Mouse (Mus musculus): ENCODE data around the gene Aurkb. TPM values are rescaled to one million over a fixed set of nuclear protein-coding genes. Genes with fewer than 3 reads are reported as not detected.

Aurkb gene
- polyA plus RNA-seq, 1 experiment from 2014 or later = 171 TPM

DNA sequence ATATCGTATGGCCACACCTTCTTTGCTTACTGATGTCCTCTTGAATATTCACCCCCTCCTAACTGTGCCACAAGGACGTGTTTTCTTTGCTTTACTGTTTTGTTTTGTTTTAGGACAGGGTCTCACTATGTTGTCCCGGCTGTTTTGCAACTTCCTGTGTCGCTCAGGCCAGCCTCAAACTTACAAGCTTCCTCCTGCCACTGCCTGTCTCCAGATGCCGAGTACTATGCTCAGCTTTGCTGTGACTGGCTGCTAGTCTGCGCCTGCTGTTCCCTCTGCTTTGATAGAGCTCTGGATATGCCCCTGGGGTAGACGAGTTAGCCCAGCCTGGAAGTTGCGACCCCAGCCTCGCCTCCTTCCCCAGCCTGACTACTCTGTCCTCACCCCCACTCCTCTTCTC lies 11.9 kb upstream of the Aurkb start:
- DNase-seq (ENCODE audit: low spot score) (no peak), ATAC-seq (ENCODE audit: insufficient number of reproducible peaks, low FRiP score, low TSS enrichment, low read depth) (no peak)
- Histone ChIP-seq H3K36me3 (ENCODE audit: control insufficient read depth, insufficient read depth, low read length) (peaks cover 21% of the 10 kb centered on the region), H3K9me3 (ENCODE audit: control insufficient read depth, low read length) (no peaks in the 10 kb centered on the region), H3K4me2 (ENCODE audit: low read depth, severe bottlenecking) (no peak overlapping the region), H3K4me3 (ENCODE audit: low read depth, low read length) (no peak overlapping the region), H3K4me1 (ENCODE audit: control insufficient read depth, insufficient read depth, low read length) (peaks cover 6% of the 10 kb centered on the region; the same call in 1 of the 2 replicates), H3K27me3 (ENCODE audit: control insufficient read depth, insufficient read depth, low read length) (no peaks in the 10 kb centered on the region), H3K9ac (ENCODE audit: low read length) (no peak overlapping the region), H3K27ac (replicated peaks; ENCODE audit: low read depth, low read length) (no peak overlapping the region)
- 82% methylated on average over 9 of the region's 9 CpGs for WGBS

- no peak overlapping the region for H3K9ac ChIP-seq (ENCODE audit: low read length)
- H3K4me3 ChIP-seq (ENCODE audit: low read depth, low read length) = no peak overlapping the region
- WGBS = 87% methylated on average over 3 of the region's 3 CpGs
- H3K27me3 ChIP-seq (ENCODE audit: control insufficient read depth, insufficient read depth, low read length) = no peaks in the 10 kb centered on the region
- no peaks in the 10 kb centered on the region for H3K9me3 ChIP-seq (ENCODE audit: control insufficient read depth, low read length)
- H3K4me2 ChIP-seq (ENCODE audit: low read depth, severe bottlenecking) = no peak overlapping the region
- DNase-seq (ENCODE audit: low spot score) = no peak
- peaks cover 12% of the 10 kb centered on the region; the same call in 1 of the 2 replicates for H3K4me1 ChIP-seq (ENCODE audit: control insufficient read depth, insufficient read depth, low read length)
- peaks cover 20% of the 10 kb centered on the region for H3K36me3 ChIP-seq (ENCODE audit: control insufficient read depth, insufficient read depth, low read length)
- H3K27ac ChIP-seq (replicated peaks; ENCODE audit: low read depth, low read length) = no peak overlapping the region
- ATAC-seq (ENCODE audit: insufficient number of reproducible peaks, low FRiP score, low TSS enrichment, low read depth) = no peak
Observed at GRCm38 (mm10) chr11:69034585-69034984, 10.9 kb upstream of the Aurkb start.

DNA sequence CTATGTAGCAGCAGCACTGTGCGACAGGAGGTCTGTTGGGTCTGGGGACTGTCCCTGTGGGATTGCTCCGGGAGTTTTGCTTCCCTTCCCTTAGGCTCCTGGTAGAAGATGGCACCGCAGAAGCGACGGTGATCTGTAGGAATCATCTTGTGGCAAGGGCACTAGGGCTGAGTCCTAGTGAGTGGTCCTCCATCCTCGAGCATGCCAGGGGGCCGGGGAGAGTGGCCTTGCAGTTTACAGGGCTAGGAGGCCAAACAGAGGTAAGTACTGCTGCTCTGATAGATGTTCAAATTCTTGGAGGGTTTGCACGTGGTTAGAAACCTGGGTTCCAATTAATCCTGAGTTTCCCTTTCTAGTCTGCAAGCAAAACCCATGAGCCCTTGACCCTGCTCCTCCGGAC lies 10.0 kb upstream of the Aurkb start:
- Histone ChIP-seq H3K27me3 (ENCODE audit: control insufficient read depth, insufficient read depth, low read length) (no peaks in the 10 kb centered on the region), H3K9ac (ENCODE audit: low read length) (no peak overlapping the region), H3K4me2 (ENCODE audit: low read depth, severe bottlenecking) (0 out of 2 replicates have a peak overlapping the region, but pooled peaks have one; percentile 3), H3K36me3 (ENCODE audit: control insufficient read depth, insufficient read depth, low read length) (peaks cover 16% of the 10 kb centered on the region), H3K9me3 (ENCODE audit: control insufficient read depth, low read length) (no peaks in the 10 kb centered on the region), H3K27ac (replicated peaks; ENCODE audit: low read depth, low read length) (no peak overlapping the region), H3K4me3 (ENCODE audit: low read depth, low read length) (no peak overlapping the region), H3K4me1 (ENCODE audit: control insufficient read depth, insufficient read depth, low read length) (peaks cover 12% of the 10 kb centered on the region; the same call in 1 of the 2 replicates)
- WGBS = 85% methylated on average over 9 of the region's 9 CpGs
- DNase-seq (ENCODE audit: low spot score) (no peak), ATAC-seq (ENCODE audit: insufficient number of reproducible peaks, low FRiP score, low TSS enrichment, low read depth) (no peak)

DNA sequence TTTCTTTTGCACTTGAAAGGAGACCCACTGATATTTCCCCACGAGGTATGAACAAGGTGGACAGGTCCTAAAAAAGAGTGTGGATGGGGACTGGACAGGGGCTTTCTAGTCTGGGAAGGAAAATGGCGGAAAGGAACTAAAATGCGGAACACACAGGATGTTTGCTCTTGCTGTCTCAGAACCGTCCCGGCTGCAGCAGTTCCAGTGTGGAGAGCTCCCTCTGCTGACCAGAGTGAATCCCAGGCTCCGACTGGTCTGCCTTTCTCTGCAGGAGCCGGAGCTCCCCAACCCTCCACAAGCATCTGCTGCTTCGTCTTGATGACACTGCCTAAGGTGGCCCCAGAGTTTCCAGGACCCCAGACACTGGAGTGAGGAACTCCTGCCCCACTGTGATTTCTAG lies 9.6 kb upstream of the Aurkb start:
- H3K9me3 ChIP-seq (ENCODE audit: control insufficient read depth, low read length) = no peaks in the 10 kb centered on the region
- peak overlapping the region; percentile 3; the same call in 1 of the 2 replicates for H3K4me2 ChIP-seq (ENCODE audit: low read depth, severe bottlenecking)
- H3K27me3 ChIP-seq (ENCODE audit: control insufficient read depth, insufficient read depth, low read length) = no peaks in the 10 kb centered on the region
- WGBS = 14% methylated on average over 8 of the region's 8 CpGs
- DNase-seq (ENCODE audit: low spot score) (peak; percentile 87), ATAC-seq (ENCODE audit: insufficient number of reproducible peaks, low FRiP score, low TSS enrichment, low read depth) (no peak)
- no peak overlapping the region for H3K27ac ChIP-seq (replicated peaks; ENCODE audit: low read depth, low read length)
- H3K36me3 ChIP-seq (ENCODE audit: control insufficient read depth, insufficient read depth, low read length) = peaks cover 12% of the 10 kb centered on the region
- H3K4me3 ChIP-seq (ENCODE audit: low read depth, low read length) = no peak overlapping the region
- H3K4me1 ChIP-seq (ENCODE audit: control insufficient read depth, insufficient read depth, low read length) = peaks cover 12% of the 10 kb centered on the region; the same call in 1 of the 2 replicates
- H3K9ac ChIP-seq (ENCODE audit: low read length) = no peak overlapping the region

- 10% methylated on average over 20 of the region's 20 CpGs for WGBS
- peak overlapping the region; percentile 71 for H3K4me3 ChIP-seq (ENCODE audit: low read depth, low read length)
- ATAC-seq (ENCODE audit: insufficient number of reproducible peaks, low FRiP score, low TSS enrichment, low read depth) (no peak), DNase-seq (ENCODE audit: low spot score) (peak; percentile 97)
- H3K4me2 ChIP-seq (ENCODE audit: low read depth, severe bottlenecking) = peak overlapping the region; percentile 54
- H3K27ac ChIP-seq (replicated peaks; ENCODE audit: low read depth, low read length) = peak overlapping the region; percentile 72; the same call in 1 of the 2 replicates
- peaks cover 5% of the 10 kb centered on the region for H3K36me3 ChIP-seq (ENCODE audit: control insufficient read depth, insufficient read depth, low read length)
- peak overlapping the region; percentile 72 for H3K9ac ChIP-seq (ENCODE audit: low read length)
- H3K4me1 ChIP-seq (ENCODE audit: control insufficient read depth, insufficient read depth, low read length) = peaks cover 12% of the 10 kb centered on the region; the same call in 1 of the 2 replicates
- H3K9me3 ChIP-seq (ENCODE audit: control insufficient read depth, low read length) = no peaks in the 10 kb centered on the region
- no peaks in the 10 kb centered on the region for H3K27me3 ChIP-seq (ENCODE audit: control insufficient read depth, insufficient read depth, low read length)
Observed at GRCm38 (mm10) chr11:69036486-69037230, 8.8 kb upstream of the Aurkb start.

DNA sequence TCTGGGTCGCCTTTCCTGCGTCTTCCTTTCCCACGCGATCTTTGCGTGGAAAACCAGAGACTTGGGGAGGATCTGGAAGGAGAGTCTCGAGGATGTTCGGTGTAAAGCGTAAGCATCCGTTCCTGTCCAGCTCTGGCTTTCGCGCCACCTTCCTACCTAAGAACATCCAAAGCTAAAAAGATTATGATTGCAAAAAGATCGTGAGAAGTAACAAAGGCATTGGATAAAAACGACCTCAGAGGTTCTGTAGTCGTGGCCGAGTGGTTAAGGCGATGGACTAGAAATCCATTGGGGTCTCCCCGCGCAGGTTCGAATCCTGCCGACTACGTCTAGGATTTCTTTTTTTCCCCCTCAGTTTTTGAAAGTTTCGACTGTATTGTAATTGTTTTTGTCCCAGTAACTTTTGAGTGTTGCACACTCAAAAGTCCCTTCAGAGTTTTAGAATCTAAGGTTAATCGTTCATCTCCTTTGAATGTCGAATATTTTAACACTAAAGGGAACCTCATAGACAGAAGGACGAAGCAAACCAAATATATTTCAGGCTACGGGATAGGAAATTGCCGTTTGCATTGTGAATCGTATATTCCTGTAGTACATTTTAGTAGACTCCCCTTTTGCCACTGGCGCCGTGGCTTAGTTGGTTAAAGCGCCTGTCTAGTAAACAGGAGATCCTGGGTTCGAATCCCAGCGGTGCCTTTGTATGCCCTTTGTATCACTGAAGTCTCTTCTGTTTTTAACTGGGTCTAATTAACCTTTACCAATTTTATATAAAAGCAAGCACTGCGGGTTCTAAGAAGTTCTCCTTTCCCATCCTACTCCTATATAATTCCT lies 8.0 kb upstream of the Aurkb start:
- Histone ChIP-seq H3K36me3 (ENCODE audit: control insufficient read depth, insufficient read depth, low read length) (peaks cover 5% of the 10 kb centered on the region; the same call in 1 of the 2 replicates), H3K4me1 (ENCODE audit: control insufficient read depth, insufficient read depth, low read length) (peaks cover 12% of the 10 kb centered on the region; the same call in 1 of the 2 replicates), H3K9ac (ENCODE audit: low read length) (peak overlapping the region; percentile 72), H3K27me3 (ENCODE audit: control insufficient read depth, insufficient read depth, low read length) (no peaks in the 10 kb centered on the region), H3K4me2 (ENCODE audit: low read depth, severe bottlenecking) (peak overlapping the region; percentile 54), H3K27ac (replicated peaks; ENCODE audit: low read depth, low read length) (peak overlapping the region; percentile 72; the same call in 1 of the 2 replicates), H3K9me3 (ENCODE audit: control insufficient read depth, low read length) (no peaks in the 10 kb centered on the region), H3K4me3 (ENCODE audit: low read depth, low read length) (peak overlapping the region; percentile 71)
- WGBS = under 1% methylated on average over 34 of the region's 34 CpGs
- DNase-seq (ENCODE audit: low spot score) = peak; percentile 95
- peak; percentile 18; the same call in 1 of the 2 replicates for ATAC-seq (ENCODE audit: insufficient number of reproducible peaks, low FRiP score, low TSS enrichment, low read depth)

DNA sequence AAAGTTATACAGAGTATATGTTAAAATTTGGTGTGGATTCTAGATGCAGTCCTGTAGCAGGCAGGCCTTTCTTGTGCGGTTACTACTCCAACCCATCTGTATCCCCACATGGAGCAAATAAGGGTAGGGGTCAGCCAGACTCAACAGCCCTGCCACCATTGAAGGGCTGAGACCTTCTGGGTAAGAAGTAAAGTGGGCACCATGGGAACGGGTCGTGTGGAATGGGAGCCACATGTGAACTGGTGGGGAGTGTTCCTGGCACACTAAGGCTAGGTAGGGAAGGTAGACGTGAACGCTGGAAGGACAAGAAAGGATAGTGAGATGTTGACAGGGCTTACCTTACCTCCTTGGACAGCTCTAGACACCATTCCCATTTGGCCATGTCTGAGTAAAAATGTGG lies 7.3 kb upstream of the Aurkb start:
- no peaks in the 10 kb centered on the region for H3K9me3 ChIP-seq (ENCODE audit: control insufficient read depth, low read length)
- no peak overlapping the region; the same call in 1 of the 2 replicates for H3K4me2 ChIP-seq (ENCODE audit: low read depth, severe bottlenecking)
- H3K4me1 ChIP-seq (ENCODE audit: control insufficient read depth, insufficient read depth, low read length) = peaks cover 12% of the 10 kb centered on the region; the same call in 1 of the 2 replicates
- ATAC-seq (ENCODE audit: insufficient number of reproducible peaks, low FRiP score, low TSS enrichment, low read depth) (no peak), DNase-seq (ENCODE audit: low spot score) (peak; percentile 25)
- H3K9ac ChIP-seq (ENCODE audit: low read length) = no peak overlapping the region
- no peaks in the 10 kb centered on the region for H3K27me3 ChIP-seq (ENCODE audit: control insufficient read depth, insufficient read depth, low read length)
- H3K27ac ChIP-seq (replicated peaks; ENCODE audit: low read depth, low read length) = no peak overlapping the region
- WGBS = 72% methylated on average over 5 of the region's 5 CpGs
- H3K4me3 ChIP-seq (ENCODE audit: low read depth, low read length) = peak overlapping the region; percentile 5; the same call in 1 of the 2 replicates
- H3K36me3 ChIP-seq (ENCODE audit: control insufficient read depth, insufficient read depth, low read length) = peaks cover 5% of the 10 kb centered on the region; the same call in 1 of the 2 replicates

DNA sequence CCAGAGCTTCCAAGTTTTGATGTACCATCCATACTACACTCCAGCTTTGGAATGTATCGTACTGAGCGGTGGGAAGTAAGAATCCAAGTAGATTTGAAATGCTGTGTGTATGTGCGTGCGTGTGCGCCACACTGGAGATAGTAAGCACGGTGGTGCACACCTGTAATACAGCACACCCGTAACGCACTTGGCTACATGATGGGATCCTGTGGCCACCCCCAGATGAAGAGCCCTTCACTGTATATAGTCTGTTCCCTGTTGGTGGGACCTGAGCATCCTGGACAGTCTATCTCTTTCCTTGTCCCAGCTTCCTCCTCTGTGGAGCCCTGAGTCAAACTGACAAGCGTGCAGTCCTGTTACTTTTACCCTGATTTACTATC lies 938 bp downstream of the Aurkb start:
- Histone ChIP-seq H3K36me3 (ENCODE audit: control insufficient read depth, insufficient read depth, low read length) (peaks cover 15% of the 10 kb centered on the region; the same call in 1 of the 2 replicates), H3K27ac (replicated peaks; ENCODE audit: low read depth, low read length) (no peak overlapping the region; the same call in 1 of the 2 replicates), H3K4me3 (ENCODE audit: low read depth, low read length) (peak overlapping the region; percentile 94), H3K9me3 (ENCODE audit: control insufficient read depth, low read length) (no peaks in the 10 kb centered on the region), H3K27me3 (ENCODE audit: control insufficient read depth, insufficient read depth, low read length) (no peaks in the 10 kb centered on the region), H3K4me2 (ENCODE audit: low read depth, severe bottlenecking) (peak overlapping the region; percentile 83), H3K9ac (ENCODE audit: low read length) (peak overlapping the region; percentile 87), H3K4me1 (ENCODE audit: control insufficient read depth, insufficient read depth, low read length) (peaks cover 8% of the 10 kb centered on the region)
- ATAC-seq (ENCODE audit: insufficient number of reproducible peaks, low FRiP score, low TSS enrichment, low read depth) (no peak), DNase-seq (ENCODE audit: low spot score) (no peak)
- WGBS = 19% methylated on average over 9 of the region's 9 CpGs
